Mouse (Mus musculus): ENCODE measurements around the gene Mrps7.

The Mrps7 gene

DNA sequence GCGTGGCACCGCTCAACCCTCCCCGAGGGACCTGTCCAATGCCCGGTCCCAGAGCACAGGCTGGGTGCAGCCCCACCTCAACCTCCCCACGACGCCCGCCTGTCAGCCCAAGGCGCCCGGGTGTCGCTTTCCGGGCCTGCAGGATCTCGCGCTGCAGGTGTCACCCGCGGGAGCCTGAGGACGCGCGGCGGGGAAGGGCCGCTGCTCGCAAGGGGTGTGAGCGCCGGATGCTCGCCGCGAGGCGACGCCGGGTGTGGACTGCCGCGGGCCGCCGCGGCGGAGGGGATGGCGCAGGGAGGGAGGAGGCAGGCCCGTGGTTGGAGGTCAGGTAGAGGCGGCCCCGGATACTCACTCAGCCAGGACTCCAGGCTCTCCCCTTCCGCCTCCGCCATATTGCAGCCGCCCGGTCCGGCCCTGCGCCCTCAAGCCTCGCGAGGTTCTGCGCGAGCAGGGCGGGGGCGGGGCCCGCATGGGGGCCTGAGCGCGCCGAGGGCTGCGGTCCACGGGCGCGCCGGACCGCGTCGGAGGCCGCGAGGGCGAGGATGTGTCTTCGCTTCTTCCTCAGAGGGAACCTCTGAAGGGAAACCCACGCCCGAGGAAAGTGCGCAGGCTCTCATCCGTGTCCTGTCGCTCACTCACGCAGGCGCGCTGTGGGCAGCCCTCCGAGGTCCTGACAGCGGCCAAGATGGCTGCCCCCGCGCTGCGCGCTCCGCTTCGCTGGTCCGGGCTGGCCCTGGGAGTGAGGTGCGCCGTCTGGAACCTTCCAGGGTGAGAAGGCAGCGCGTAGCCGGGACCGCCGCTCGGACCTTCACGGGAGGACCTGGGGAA lies at the start of gene Mrps7, which contains the start of gene Gga3:
Mrps7 (plus strand) TSS at position 450 of the 828 bp plus-strand sequence.
Gga3 (minus strand) TSS at position 576 of the 828 bp plus-strand sequence.
- peak; percentile 85 for DNase-seq (ENCODE audit: low spot score)

DNA sequence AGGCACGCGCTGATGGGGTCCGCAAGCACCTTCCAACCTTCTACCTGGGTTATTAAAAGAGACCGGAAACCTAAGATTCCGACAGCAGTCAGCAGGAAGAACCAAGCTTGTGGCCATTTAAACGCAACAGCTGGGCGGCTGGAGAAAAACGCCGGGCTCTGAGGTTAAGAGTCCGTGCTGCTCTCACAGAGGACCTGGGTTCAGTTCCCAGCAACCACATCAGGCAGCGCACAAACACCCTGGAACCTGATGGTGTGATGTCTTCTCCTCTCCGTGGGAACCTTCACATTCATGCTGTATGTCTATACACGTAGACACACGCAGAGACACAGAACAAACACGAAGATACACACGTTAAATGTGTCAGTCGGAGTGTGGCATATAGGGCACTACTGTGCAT lies 48.0 kb upstream of the Mrps7 start:
- no peak for DNase-seq (ENCODE audit: low spot score)

DNA sequence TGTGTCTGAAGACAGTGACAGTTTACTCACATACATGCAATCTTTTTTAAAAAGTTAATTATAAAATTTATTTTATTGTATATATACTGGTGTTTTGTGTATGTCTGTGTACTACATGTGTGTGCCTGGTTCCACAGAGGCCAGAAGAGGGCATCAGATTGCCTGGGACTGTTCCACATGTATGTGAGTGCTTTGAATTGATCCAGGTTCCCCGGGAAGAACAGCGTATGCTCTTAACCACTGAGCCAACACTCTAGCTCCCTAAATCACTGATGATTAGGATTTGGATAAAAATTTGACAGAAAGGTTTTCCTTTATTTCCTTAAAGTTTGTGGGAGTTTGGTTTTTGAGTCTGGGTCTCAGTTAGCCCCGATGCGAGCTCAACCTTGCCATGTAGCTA lies 40.3 kb upstream of the Mrps7 start:
- no peak for DNase-seq (ENCODE audit: low spot score)

DNA sequence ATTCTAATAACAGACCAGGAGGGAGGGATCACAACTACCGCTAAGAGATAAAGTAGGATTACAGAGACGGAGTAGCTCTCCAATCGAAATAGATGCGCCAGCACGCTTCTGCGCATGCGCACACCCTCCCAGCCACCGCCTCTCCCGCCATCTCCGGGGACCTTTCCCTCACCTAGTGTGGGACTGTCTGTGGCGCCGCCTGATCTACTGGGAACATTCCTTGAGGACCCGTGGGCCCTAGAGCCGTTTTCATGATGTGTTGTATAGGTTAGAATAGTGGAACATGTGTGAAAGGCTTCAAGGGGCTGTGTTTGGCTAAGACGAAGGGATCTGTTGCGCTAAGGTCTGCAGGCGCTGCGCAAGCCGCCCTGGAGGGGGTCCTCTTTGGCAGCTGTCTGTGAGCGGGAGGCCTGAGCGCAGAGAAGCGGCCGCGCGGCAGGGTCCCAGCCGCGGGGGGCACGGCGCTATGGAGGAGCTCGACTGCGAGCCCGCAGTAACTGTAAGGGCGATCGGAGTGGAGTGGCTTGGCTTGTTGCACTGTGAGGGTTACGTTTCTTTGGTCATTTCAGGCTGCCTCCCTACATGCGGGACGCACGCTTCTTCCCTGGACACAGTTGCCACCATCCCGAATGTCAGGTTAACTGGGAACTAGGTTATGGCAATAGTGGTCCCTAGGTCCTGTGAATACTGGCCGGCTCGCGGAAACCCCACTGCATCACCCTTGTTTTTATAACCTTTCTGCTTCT lies 39.5 kb upstream of the Mrps7 start, which contains the start of gene Nup85:
Nup85 (plus strand) TSS at position 371 of the 746 bp plus-strand sequence.
- DNase-seq (ENCODE audit: low spot score) = peak; percentile 94

DNA sequence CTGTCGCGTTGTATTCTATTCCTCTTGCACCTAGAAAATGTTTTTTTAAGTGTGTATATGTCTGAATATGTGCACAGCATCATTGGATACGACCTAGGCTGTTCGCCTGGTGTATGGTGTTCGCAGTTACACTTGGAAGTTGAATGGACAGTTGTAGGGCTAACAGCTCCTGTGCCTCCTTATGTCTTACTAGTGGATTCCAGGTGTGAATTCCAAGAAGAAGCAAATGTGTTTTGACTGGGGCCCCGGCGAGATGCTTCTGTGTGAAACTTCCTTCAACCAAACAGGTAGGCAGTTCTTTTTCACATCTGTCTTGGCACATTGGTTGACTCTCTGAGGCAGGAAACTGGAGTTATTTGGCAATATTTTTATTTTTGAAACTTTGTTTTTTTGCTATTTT lies 38.8 kb upstream of the Mrps7 start:
- DNase-seq (ENCODE audit: low spot score) = no peak

DNA sequence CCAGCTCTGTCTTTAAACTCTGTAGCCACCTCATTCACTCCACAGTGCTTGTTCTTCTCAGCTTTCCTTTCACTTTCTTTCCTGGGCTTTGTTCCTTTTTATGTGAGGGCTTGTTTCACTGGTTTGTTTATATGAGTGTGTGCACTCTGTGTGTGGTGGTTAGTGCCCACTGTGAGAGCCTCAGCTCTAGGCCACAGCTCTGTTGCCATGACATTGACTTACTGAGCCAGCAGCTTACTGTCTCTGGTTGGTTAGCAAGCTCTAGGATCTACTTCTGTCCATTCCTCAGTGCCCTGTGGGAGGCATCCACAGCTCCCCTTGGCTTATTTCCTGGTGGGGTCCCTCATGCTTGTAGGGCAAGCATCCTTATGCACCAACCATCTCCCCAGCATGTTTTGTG lies 24.6 kb upstream of the Mrps7 start:
- DNase-seq (ENCODE audit: low spot score) = no peak

DNA sequence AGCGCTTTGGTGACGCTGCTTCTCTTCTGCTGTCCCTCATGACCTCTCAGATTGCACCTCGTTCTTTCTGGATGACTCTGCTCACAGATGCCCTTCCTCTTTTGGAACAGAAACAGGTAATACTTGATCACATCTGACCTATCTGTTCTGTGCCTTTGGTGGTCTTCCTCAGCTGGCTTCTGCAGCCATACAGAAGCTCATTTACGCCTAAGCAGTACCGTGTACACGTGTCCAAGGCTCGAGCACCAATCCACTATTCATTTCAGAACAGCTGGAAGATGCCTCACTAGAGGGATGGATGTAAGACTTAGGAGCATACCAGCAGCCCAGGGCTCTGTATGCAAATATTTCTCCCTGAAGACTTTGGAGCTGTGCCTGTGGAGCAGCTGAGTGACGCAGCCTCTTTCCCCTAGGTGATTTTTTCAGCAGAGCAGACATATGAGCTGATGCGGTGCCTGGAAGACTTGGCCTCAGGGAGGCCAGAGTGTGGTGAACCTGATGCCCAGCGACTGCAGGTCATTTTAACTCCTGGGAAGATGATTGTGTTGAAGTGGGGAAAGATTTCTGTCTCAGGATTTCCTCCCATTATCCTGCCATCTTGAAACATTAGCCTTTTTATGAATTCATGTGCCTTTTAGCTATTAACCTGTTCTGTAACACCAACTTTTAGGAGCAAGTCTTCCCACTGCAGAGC lies 20.7 kb upstream of the Mrps7 start:
- no peak for DNase-seq (ENCODE audit: low spot score)

DNA sequence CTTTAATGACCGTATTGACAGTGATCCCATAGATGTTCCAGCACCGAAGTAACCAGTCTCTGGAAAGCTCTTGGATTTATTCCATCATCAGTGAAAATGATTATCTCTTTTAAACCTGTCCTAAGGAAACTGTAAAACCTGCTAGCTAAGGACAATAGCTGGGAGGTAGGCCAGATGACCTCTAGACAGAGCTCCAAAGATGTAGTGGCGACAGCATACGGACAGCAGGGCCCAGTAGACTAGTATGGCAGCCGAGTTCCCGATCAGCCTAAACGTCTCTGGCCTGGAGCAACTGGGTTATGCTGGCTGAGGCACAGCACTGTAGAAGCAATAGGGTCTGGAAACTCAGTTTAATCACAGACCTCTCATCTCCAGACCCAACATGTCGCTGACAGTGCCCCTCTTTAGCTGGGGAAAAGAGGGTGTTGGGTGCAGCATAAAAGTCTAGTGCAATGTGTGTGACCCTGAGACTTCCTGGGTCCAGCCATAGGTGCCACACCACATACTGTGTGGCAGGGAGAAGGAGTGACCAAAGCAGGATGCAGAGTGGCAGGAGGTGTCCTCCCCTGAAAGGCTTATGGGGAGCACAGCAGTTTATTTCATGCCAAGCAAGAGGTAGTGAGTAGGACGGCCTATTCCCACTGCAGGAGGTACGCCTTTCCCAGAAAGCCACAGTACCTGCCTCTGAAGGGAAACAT lies 19.2 kb upstream of the Mrps7 start:
- no peak for DNase-seq (ENCODE audit: low spot score)

DNA sequence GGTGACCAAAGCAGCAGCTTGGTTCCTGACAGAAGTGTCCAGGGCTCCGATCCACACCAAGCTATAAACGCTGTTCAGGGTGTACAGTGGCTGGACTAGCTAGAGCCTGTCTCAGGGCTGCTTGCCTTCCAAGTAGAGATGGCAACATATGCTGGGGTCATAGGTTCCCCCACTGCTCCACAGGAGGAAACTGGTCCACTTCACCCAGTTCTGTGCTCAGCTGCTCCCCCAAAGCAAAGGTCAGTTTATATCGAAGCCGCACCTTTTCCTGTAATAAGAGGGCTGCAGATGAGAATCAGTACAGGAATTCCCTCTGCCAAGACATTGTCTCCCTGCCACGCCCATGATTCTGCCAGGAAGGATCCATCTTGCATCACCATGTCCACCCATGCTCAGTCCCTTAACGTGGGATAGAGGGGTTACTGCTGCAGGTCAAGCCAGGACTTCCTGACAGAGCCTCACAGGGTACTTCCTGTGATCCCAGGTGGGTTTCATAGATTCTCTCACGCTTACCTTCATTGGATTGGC lies 18.1 kb upstream of the Mrps7 start:
- DNase-seq (ENCODE audit: low spot score) = no peak

DNA sequence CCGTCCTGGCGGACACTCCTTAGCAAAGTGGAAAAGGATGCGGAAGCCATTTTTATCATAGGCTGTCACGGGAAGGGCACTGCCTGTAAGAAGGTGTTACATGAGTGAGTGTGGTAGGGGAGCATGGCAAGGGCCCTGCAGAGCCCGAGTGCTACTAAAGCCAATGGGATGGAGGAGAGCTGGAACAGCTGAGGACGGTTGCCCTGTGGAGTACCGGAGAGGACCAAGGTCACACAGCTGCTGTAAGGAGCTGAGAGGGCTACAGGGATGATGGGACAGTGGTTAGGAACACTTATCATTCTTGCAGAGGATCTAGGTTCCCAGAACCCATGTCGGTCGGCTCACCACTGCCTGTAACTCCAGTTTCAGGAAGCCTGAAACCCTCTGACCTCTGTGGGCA lies 17.3 kb upstream of the Mrps7 start:
- DNase-seq (ENCODE audit: low spot score) = no peak

DNA sequence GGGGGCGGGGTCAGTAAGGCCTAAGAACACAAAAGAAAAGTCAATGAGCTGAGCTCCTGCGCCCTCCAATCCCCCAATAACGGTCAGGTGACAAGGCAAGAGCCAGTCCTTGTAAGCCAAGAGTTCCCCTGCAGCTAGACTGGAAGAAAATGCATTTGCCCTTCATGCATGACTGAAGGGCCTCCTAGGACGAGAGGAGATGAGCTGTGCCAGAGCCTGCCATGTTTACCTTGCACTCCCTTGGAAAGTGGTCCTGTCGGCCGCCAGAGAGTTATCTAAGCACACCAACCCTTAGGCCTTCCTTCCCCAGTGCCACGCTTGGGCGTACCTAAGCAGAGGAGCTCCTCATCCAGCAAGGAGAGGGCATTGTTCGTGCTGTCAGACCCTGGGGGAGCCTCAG lies 15.7 kb upstream of the Mrps7 start:
- no peak for DNase-seq (ENCODE audit: low spot score)

DNA sequence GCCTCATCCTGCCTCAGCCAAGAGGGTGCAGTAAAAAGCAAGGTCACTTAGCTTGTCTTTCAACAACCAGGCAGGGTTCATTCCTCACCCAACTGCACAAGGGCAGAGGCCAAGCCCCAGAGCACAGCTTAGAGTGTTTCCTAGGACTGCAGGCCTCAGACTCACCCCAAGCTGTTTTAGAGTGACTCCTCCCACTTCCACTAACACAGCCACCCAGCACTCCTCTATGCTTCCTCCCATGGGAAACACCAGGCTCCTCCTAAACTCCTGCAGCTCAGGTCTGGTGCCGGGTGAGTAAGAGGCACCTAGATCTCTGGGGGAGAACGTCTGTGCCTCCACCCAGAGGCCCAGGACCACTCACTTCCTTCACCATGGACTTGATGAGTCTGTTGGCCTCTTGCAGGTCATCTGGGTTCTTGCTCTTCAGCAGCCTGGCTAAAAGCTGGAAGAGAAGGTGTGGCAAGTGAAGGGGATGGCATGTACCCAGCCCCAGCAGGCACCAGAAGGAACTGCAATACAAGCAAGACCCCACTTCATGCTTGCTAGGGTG lies 13.1 kb upstream of the Mrps7 start:
- no peak for DNase-seq (ENCODE audit: low spot score)

DNA sequence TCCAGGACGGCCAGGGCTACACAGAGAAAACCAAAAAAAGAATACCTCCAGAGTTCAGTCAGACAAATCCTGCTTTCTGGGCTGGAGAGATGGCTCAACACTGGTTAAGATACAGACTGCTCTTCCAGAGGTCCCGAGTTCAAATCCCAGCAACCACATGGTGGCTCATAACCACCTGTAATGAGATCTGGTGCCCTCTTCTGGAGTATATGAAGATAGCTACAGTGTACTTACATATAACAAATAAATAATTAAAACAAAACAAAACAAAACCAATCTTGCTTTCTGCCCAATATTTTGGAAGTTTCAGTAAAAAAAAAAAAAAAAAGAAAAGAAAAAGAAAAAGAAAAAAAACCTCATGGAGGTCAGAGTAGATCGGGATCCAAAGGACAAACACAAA lies 8.5 kb upstream of the Mrps7 start:
- no peak for DNase-seq (ENCODE audit: low spot score)

DNA sequence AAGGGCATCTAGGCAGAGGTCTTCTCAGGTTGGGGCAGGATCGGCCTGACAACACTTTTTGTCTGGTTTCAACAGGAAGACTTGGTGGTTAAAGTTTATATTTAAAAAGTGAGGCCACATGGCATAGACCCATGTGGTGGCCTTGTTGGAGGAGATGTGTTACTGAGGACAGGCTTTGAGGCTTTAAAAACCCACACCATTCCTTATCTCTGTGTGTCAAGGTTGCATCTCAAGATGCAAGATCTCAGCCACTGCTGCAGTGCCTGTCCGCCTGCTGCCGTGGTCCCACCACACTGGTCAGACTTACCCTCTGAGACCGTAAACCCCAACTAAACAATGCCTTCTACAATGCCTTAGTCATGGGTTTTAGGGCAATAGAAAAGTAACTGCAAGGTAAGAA lies 5.4 kb upstream of the Mrps7 start:
- no peak for DNase-seq (ENCODE audit: low spot score)

DNA sequence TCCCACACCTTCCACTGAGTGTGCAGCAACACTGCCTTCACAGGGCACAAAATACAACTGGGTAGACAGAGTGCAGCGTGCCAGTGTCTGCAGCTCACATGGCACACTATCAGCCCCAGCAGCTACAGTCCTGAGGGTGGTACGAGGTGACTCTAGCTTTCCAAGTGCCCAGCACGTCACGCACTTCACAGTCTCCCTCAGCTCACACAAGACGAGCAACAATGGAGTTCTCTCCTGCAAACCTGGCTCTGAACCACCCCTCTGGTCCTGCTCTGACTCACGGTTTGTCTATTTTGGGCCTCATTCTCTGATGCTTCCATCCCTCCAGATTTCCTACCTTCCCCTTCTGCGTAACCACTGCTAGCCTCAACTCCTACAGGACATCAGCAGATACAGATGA lies 4.0 kb upstream of the Mrps7 start:
- DNase-seq (ENCODE audit: low spot score) = no peak

DNA sequence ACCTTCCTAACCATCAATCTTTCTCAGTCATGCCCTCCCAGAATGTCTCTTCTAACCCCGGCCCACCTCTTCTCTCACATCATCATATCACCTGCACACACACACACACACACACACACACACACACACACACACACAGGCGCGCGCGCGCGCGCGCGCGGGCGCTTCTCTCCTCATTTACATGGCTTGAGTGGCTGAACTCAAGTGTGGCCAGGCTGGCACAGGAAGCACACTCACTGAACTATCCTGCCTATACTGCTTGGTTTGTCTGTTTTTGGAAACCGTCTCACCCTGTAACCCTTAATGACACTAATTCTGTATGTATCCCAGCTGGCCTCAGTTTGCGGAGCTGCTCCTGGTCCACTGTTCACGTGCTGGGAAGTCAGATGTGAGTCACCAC lies 3.0 kb upstream of the Mrps7 start:
- DNase-seq (ENCODE audit: low spot score) = no peak

DNA sequence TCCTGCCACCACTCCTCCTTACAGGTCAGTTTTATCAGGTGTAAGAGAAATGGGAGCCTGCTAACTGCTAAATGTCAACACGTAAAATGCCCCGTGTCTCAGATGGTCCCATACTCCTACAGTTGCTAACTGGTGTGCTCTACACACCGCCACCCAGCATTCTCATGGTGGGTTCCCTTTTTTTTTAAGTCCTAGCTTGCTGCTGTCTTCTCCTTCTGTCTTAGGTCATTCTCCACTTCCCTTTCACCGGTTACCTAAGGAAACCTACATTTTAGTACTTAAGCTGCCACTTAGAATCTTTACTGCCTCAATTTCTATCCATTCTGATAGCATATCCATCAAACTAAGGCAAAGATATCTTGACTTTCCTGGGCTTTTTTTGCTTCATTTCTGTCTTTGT lies 2.6 kb upstream of the Mrps7 start:
- DNase-seq (ENCODE audit: low spot score) = no peak

DNA sequence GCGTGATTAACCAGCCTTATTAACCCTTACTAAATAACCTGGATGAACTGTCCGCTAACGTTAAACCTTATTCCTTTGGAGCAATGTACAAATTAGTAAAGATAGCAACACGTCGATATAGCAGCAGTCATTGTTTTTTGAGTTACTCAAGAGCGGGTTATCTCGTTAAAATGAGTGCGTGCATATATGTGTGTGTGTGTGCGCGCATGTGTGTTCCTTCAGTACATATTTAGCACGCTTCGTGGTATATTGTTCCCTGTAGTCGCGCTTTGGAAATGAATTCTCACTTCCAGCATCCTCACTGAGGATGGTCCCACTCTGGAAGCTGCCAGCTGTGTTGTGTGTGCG lies 623 bp upstream of the Mrps7 start:
- DNase-seq (ENCODE audit: low spot score) = no peak

DNA sequence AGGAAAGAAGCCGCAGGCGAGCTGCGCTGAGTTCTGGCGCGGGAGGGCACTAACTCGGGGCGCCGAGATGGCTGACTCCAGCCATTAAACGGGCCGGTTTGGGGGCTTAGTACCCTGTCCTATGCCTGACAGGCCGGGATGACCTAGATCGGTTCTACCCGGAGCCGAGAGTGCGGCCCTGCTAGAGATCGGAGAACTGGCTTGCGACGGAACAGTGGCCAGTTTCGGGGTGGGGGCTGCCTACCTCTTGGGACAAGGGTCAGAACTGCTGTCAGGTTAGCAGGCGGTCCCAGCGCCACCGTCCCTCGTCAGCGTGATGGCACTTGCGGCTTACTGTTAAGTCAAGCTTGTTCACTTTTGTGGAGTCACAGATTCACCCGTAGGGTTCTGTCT lies 575 bp downstream of the Mrps7 start:
- DNase-seq (ENCODE audit: low spot score) = no peak

DNA sequence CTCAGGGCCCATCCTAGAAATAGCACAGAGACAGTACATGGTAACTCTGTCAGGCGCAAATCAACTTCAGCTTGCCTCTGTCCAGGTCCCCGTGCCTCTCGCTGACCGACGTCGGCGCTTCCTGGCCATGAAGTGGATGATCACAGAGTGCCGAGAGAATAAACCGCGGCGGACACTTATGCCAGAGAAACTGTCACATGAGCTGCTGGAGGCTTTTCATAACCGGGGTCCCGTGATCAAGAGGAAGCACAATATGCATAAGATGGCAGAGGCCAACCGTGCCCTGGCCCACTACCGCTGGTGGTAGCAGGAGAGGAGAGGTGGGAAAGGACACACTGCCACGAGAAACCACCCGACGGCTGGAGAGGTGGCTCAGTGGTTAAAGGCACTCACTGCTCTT lies 3.0 kb downstream of the Mrps7 start:
- no peak for DNase-seq (ENCODE audit: low spot score)

All from ovary, adult 18-20 months (tissue).